Mouse (Mus musculus) thymus, adult 2 months (tissue): ENCODE results near the gene Hist1h4f.
"Not testable (repeated sequence)": the region's sequence is repeated elsewhere in the genome, so short reads cannot be mapped to it uniquely, and the experiment has no call there.

Experiments
- CTCF ChIP-seq: fragments of 200-500 bp; IDR thresholded peaks from 2 replicates; pipeline ENCODE4 v1.5.1; 2012; ENCODE audit warnings: mild to moderate bottlenecking, control low read depth, low read length, moderate library complexity, borderline replicate concordance; ENCODE audit not compliant: control insufficient read depth, poor library complexity, insufficient read depth; ENCODE audit errors: extremely low read depth
- POLR2A ChIP-seq: fragments of 200-500 bp; IDR thresholded peaks from 2 replicates; pipeline ENCODE4 v1.6.1; 2012; ENCODE audit warnings: mild to moderate bottlenecking, low read length, control low read depth, moderate library complexity; ENCODE audit not compliant: control insufficient read depth, poor library complexity, insufficient read depth; ENCODE audit errors: extremely low read depth

GRCm38 (mm10) chr13:23570261-23571021 lies 19.0 kb upstream of the Hist1h4f start:
- TF ChIP-seq POLR2A, CTCF: not testable (repeated sequence)
